Mouse (Mus musculus): ENCODE data around the gene Sergef. TPM values are rescaled to one million over a fixed set of nuclear protein-coding genes. Genes with fewer than 3 reads are reported as not detected.

Sergef gene
- total and polyA plus RNA-seq, 2 experiments from 2014 or later: 7.5 to 7.9 TPM

DNA sequence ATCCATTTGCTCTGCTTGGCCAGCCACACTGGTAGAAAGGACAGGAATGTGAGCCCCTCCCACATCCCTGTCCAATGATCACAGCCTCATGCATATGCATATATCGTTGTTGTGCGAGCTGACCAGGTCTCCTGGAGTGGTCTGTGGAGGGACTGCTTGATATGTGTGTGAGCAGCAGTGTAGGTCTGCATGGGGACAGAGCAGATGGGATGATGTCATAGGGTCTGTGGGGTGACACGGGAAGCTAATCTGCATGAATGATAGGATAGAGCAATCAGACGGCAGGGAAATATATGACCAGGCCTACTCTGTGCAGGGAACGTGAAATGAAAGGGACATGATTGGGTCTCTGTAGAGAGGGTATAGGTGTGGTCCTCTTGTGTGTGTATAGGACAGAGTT, 205.7 kb downstream of the Sergef start:
- no peak for TF ChIP-seq CTCF (IDR thresholded peaks at IDR 0.05; ENCODE audit: low read depth)
- no peak for TF ChIP-seq EP300 (IDR thresholded peaks at IDR 0.05; ENCODE audit: low read depth)
- Histone ChIP-seq H3K4me3 (ENCODE audit: low read depth, low read length) (no peak overlapping the region), H3K9me3 (replicated peaks; ENCODE audit: control insufficient read depth, low read length) (no peaks in the 10 kb centered on the region), H3K27me3 (ENCODE audit: control insufficient read depth, insufficient read depth, low read length) (no peaks in the 10 kb centered on the region), H3K4me1 (ENCODE audit: control insufficient read depth, insufficient read depth) (no peaks in the 10 kb centered on the region), H3K4me2 (ENCODE audit: low read depth, low read length) (no peak overlapping the region), H3K9ac (replicated peaks; ENCODE audit: low read depth, low read length) (no peak overlapping the region), H3K27ac (ENCODE audit: low read depth) (no peak overlapping the region), H3K36me3 (replicated peaks; ENCODE audit: control insufficient read depth, insufficient read depth, low read length) (no peaks in the 10 kb centered on the region)
- DNase-seq (ENCODE audit: low spot score): no peak
- no peak for ATAC-seq (ENCODE audit: insufficient read depth, low read depth)
- WGBS: 41% methylated on average over 5 of the region's 5 CpGs

DNA sequence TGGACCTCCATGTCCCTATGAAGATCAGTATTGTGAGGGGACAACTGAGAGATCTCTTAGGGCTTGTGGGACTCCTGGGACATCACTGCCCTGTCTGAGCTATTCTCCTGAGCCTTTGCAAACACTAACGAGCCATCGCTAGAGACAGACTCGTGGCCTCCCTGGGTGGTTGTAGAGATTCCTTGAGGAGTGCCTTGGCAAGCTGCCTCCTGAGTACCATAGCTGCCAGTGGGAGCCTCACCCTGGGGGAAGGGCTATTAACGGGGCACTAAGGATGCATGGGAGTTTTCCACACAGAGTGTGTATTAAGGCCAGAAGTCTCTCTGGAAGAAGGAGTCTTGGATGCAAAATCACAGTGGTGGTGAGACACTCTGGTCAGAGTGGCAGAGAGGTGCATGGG, 214.6 kb downstream of the Sergef start:
- H3K27ac ChIP-seq (ENCODE audit: low read depth): no peak overlapping the region
- no peak overlapping the region for H3K4me3 ChIP-seq (ENCODE audit: low read depth, low read length)
- no peaks in the 10 kb centered on the region for H3K4me1 ChIP-seq (ENCODE audit: control insufficient read depth, insufficient read depth)
- H3K36me3 ChIP-seq (replicated peaks; ENCODE audit: control insufficient read depth, insufficient read depth, low read length): no peaks in the 10 kb centered on the region
- H3K27me3 ChIP-seq (ENCODE audit: control insufficient read depth, insufficient read depth, low read length): no peaks in the 10 kb centered on the region
- no peak for TF ChIP-seq EP300 (IDR thresholded peaks at IDR 0.05; ENCODE audit: low read depth)
- no peak for TF ChIP-seq CTCF (IDR thresholded peaks at IDR 0.05; ENCODE audit: low read depth)
- WGBS: 57% methylated on average over 4 of the region's 4 CpGs
- no peak overlapping the region for H3K4me2 ChIP-seq (ENCODE audit: low read depth, low read length)
- ATAC-seq (ENCODE audit: insufficient read depth, low read depth) (no peak), DNase-seq (ENCODE audit: low spot score) (no peak)
- H3K9ac ChIP-seq (replicated peaks; ENCODE audit: low read depth, low read length): no peak overlapping the region
- no peaks in the 10 kb centered on the region for H3K9me3 ChIP-seq (replicated peaks; ENCODE audit: control insufficient read depth, low read length)

DNA sequence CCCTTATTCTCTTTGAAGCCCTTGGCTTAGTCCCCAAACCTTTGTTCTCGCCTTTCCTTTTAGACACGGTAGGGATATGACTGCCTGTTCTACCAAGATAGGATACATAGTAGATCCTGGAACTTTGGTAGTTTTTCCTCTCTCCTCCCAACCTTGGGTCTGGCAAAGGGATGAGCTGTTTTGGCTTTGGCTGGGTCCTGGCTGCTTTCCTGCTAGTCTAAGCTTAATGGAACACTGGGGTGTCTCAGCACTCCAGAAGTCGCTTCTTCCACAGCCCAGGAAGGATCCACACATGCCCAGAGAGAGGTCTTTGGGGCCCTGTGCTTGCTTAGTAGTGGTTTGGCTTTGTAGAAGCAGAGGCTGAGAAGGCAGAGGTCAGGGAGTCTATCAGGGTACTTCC, 215.7 kb downstream of the Sergef start:
- DNase-seq (ENCODE audit: low spot score): no peak
- Histone ChIP-seq H3K4me2 (ENCODE audit: low read depth, low read length) (no peak overlapping the region), H3K9me3 (replicated peaks; ENCODE audit: control insufficient read depth, low read length) (no peaks in the 10 kb centered on the region), H3K36me3 (replicated peaks; ENCODE audit: control insufficient read depth, insufficient read depth, low read length) (no peaks in the 10 kb centered on the region), H3K4me1 (ENCODE audit: control insufficient read depth, insufficient read depth) (no peaks in the 10 kb centered on the region), H3K27me3 (ENCODE audit: control insufficient read depth, insufficient read depth, low read length) (no peaks in the 10 kb centered on the region), H3K27ac (ENCODE audit: low read depth) (no peak overlapping the region), H3K9ac (replicated peaks; ENCODE audit: low read depth, low read length) (no peak overlapping the region), H3K4me3 (ENCODE audit: low read depth, low read length) (no peak overlapping the region)
- ATAC-seq (ENCODE audit: insufficient read depth, low read depth): no peak
- TF ChIP-seq CTCF (IDR thresholded peaks at IDR 0.05; ENCODE audit: low read depth): no peak
- no peak for TF ChIP-seq EP300 (IDR thresholded peaks at IDR 0.05; ENCODE audit: low read depth)
- 53% methylated on average over 3 of the region's 3 CpGs for WGBS

GRCm38 (mm10) chr7:46422764-46423412, 216.7 kb downstream of the Sergef start:
- H3K9me3 ChIP-seq (replicated peaks; ENCODE audit: control insufficient read depth, low read length): no peaks in the 10 kb centered on the region
- no peak for TF ChIP-seq EP300 (IDR thresholded peaks at IDR 0.05; ENCODE audit: low read depth)
- peak; percentile 34 for TF ChIP-seq CTCF (IDR thresholded peaks at IDR 0.05; ENCODE audit: low read depth)
- H3K4me2 ChIP-seq (ENCODE audit: low read depth, low read length): no peak overlapping the region
- WGBS: 56% methylated on average over 18 of the region's 18 CpGs
- H3K9ac ChIP-seq (replicated peaks; ENCODE audit: low read depth, low read length): no peak overlapping the region
- H3K4me1 ChIP-seq (ENCODE audit: control insufficient read depth, insufficient read depth): no peaks in the 10 kb centered on the region
- DNase-seq (ENCODE audit: low spot score) (no peak), ATAC-seq (ENCODE audit: insufficient read depth, low read depth) (0 out of 2 replicates have a peak, but pooled peaks have one; percentile 33)
- H3K27ac ChIP-seq (ENCODE audit: low read depth): no peak overlapping the region
- no peak overlapping the region for H3K4me3 ChIP-seq (ENCODE audit: low read depth, low read length)
- H3K27me3 ChIP-seq (ENCODE audit: control insufficient read depth, insufficient read depth, low read length): no peaks in the 10 kb centered on the region
- no peaks in the 10 kb centered on the region for H3K36me3 ChIP-seq (replicated peaks; ENCODE audit: control insufficient read depth, insufficient read depth, low read length)

DNA sequence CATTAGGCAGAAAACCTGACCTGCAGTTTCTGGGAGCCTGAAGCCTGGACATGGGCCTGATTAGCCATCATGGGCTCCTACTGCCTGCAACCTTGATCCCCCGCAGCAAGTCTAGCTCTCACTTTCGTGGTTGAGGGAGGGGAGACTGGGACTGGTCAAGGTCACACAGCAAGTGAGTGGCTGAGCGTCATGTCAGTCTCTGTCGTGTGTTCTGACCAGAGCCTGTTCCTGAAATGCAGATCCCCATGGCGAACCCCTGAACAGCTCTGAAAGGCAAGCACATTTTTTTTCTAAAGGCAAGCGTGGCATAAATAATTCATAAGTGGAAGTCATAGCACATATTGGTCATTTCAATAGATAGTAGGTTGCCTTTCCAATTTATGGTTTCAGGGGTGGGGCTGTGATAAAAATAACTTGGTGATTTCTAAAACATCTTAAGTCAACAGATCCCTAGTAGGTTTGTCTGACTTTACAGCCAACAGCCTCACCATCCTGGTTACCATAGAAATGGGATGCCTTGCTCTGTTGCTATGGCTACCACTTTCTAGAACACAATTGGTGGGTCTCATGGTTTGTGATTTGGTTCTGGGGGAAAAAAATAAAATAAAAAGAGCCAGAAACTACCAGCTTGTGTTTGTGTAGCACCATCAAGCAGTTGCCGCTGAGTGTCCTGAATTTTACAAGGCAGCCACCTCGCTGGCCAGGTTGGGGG, 217.4 kb downstream of the Sergef start:
- Histone ChIP-seq H3K4me1 (ENCODE audit: control insufficient read depth, insufficient read depth) (no peaks in the 10 kb centered on the region), H3K9me3 (replicated peaks; ENCODE audit: control insufficient read depth, low read length) (no peaks in the 10 kb centered on the region)
- no peak for TF ChIP-seq EP300 (IDR thresholded peaks at IDR 0.05; ENCODE audit: low read depth)
- TF ChIP-seq CTCF (IDR thresholded peaks at IDR 0.05; ENCODE audit: low read depth): no peak

More for the DNA sequence above, 217.4 kb downstream of the Sergef start:
- Histone ChIP-seq H3K27ac (ENCODE audit: low read depth) (no peak overlapping the region), H3K36me3 (replicated peaks; ENCODE audit: control insufficient read depth, insufficient read depth, low read length) (no peaks in the 10 kb centered on the region), H3K4me3 (ENCODE audit: low read depth, low read length) (no peak overlapping the region), H3K27me3 (ENCODE audit: control insufficient read depth, insufficient read depth, low read length) (no peaks in the 10 kb centered on the region), H3K4me2 (ENCODE audit: low read depth, low read length) (no peak overlapping the region), H3K9ac (replicated peaks; ENCODE audit: low read depth, low read length) (no peak overlapping the region)
- 67% methylated on average over 8 of the region's 8 CpGs for WGBS
- DNase-seq (ENCODE audit: low spot score): no peak
- ATAC-seq (ENCODE audit: insufficient read depth, low read depth): no peak
